Mouse (Mus musculus) E14TG2a.4 (cell line): ENCODE measurements at regions not wholly inside any gene's neighbourhood (a gene's known extent, or its start where the extent isn't known, plus 50 kb on each side); places are given as distances from the start of the nearest gene placed in this dataset.

Experiments
- CTCF ChIP-seq: conservative IDR thresholded peaks from 2 replicates; pipeline ENCODE4 v1.5.1; 2014; ENCODE audit warnings: low read length
- NANOG ChIP-seq: IDR thresholded peaks from 2 replicates; pipeline ENCODE4 v1.6.1; 2014; ENCODE audit warnings: borderline replicate concordance, low read length, mixed read lengths

DNA sequence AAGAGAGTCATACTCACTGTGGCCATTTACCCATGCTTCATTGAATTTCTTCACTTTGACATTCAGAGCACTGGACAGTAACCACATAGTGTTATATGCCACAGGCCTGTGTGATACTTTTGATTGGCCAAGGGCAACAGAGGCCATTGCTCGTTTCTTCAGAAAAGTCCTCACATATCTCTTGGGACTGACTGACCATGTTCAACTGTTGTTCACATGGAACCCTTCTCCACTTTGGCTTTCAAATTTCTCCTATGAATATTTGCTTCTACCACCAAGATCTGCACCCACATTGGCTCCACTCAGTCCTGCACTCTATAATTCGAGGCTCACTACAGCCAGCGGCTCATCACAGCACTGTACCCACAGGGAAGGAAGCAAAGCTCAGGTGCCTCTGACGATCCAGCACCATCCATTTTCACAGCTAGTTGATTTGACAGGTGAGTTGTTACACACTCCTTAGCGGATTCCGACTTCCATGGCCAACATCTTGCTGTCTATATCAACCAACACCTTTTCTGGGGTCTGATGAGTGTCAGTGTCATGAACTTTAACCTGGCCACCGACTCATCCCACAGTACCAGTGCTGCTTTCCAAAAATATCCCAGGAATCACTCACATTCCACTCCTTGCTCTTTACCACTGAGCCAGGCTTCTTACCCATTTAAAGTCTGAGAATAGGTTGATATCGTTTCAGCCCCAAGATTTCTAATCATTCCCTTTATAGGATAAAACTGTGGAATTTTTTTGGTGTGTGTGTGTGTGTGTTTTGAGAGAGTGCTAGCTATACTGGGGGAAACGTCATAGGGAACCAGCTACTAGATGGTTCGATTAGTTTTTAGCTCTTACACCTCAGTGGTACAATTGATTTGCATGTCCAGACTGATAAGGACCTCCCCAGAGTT is 76.3 kb upstream of the Alkbh8 start:
- TF ChIP-seq CTCF (no peak), NANOG (no peak)
